Mouse (Mus musculus): ENCODE measurements at regions not wholly inside any gene's neighbourhood (a gene's known extent, or its start where the extent isn't known, plus 50 kb on each side); places are given as distances from the start of the nearest gene placed in this dataset.

DNA sequence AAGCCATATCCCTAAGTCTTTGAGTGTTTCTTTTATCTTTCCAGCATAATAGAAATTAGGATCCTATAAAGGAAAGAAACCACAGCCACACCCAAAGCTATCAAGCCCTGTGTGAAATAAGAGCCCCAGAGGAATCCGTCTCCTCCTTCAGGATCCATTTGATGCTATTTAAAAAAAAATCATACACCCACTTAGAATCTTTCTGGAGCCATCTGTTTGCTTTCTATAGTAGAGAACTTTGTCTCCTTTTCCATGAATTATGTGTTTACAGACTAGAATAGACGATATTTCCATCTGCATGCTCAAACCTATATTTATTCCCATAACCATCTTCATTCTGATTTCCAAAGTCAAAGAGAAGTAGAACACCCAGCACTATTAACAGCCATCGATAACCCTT lies 917.2 kb upstream of the Man1a start:
- peak; percentile 67 for DNase-seq (ENCODE audit: low read depth, low spot score)

- no peak for DNase-seq (ENCODE audit: low read depth, low spot score)
These were observed 879.5 kb upstream of the Man1a start for GRCm38 (mm10) chr10:54955900-54956299.

DNA sequence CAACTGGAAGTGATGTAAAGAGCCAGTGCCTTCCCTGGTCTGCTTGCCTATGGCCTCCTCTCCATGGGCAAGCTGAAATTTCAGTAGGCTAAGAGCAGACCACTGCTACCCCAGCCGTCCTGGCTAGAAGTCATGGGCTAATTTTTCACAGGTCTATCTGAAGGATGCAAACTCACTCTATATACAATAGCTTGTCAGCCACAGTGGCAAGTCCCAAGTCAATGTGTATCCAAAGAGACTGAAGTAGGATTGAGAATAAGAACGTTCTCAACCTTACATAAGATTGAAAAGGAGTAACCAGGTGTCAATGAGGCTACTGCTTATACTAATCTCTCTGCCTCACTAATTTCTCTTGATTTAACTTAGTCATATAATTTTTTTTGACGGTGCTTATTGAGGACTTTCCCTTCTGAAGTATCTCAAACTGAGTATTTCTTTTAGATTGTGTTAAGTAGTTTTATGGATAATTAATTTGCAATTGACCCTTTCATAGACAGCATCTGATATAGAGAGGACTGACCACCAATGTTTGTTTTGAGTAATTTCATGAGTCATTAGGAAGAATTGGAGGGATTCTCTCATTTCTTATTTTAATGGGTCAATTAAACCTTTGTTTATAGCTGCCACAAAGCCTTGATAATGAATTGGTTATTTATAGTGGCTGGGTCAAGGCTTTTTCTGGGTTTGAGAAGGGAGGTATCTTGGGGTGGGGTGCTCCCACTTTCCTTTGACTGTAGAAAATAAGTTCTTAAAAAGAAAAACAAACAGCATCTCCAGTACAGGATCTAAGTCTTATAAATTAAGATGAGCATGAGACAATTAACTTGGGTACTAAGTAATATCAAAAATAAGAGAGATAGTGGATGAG lies 865.0 kb upstream of the Man1a start:
- DNase-seq (ENCODE audit: low read depth, low spot score) = no peak

DNA sequence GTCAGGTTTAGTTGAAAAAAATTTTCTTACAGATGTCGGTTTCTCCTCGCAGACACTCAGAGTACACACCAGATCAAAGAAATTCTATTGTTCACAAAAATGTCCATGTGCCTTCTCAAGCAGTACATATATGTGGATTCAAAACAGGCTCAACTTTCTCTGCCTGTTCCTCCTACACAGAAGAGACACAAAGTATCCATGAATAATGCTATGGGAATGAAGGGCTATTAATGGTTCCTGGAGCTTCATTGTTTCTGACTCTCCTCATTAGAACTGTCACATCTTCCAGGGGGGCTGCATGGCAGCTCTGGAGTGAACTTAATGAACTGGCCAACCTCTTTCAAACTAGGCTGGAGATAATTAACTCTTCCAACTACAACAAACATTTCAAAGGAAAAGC lies 863.1 kb upstream of the Man1a start:
- DNase-seq (ENCODE audit: low read depth, low spot score) = no peak
